Mouse (Mus musculus) mesoderm, embryonic 11.5 days (tissue): ENCODE measurements around the gene Dtnbp1.

Experiments used
- DNase-seq: peaks from one replicate; pipeline ENCODE4 v3.0.0-alpha.2; 2012; ENCODE audit warnings: low read depth, low spot score

Dtnbp1 gene

DNA sequence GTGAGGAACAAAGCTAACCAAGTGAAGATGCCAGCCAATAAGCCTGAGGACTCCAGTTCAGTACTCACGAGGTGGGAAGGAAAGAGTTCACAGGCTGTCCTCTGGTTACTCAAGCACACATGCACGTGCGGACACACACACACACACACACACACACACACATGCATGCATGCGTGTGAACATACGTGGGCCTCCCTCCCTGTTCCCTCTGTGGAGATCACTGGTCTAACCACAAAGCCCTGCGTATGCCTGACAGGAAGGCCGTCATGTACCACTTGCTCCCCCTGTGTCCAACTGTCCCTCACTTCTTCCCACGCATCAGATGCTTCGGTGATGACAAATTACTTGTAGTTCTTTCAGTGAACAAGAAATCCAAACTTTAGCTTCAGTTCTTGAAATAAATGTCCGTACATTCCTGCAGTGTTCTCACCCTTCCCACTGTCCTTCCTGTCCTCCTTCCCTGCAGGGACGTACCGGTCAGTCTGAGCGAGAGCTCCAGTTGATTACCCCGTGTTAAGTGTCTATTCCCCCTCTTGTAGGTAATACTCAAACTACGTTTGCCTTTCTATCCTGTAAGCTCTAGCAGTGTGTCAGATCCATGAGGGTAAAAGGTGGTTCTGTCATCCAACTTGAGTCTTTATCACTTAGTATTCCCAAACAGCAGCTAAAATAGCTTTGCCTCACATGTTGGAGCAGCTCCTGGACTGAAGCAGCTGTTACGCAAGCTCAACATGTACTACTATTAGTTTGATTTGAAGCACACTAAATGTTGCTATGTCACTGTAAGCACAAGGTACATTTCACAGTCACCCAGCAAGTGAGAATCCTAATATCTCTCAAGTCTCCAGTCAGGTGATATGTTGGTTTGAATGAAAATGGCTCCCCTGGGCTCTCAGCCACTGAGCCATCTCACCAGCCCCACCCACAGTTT lies 53.4 kb downstream of the Dtnbp1 start:
- no peak for DNase-seq

DNA sequence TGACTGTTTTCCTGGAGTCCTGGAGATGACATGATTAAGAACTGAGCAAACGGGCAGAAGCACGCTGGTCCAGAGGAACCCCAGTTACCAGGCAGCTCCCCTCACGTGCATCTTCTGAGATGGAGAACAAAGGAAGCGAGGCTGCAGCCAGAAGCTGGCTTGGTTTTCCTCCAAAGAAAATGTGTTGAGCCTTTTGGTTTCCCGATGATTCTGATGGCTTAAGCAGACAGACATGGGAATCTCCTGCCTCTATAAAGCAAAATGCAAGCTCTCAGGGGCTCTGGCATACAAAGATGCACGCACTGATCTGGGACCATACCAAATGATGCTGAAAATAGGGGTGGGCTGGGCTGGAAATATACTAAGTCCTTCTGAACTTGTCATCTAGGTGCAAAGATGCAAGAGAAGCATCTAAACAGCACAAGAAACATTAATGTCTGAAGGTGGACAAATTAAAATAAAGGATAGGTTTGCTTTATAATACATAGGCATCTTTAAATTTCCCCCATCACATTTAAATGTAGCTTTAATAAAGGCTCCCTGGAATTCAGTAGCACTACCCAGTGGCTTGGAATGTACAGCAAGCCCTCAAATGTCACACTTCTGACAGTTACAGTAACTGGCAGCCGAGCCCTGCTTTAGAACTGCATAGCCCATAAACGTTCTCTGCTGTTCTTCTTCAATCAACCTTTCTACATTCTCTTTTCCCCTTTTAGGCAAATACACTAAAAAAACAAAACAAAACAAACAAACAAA lies 54.9 kb downstream of the Dtnbp1 start:
- DNase-seq = peak; percentile 45

DNA sequence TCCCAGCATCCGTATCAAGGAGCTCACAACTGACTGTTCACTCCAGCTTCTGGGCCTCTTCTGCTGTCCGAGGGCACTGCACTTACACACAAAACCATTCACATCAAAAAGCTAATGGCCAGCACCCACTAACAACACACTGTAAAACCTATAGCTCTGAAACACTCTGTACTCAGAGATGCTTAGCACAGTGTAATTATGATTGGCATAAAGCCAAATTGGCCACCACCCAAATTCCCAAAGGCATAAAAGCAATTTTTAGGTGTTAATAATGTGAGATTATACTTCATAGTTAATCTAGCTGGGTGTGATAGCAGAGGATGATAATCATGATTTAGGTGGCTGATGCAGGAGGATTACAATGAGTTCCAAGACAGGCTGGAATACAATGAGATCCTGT lies 58.3 kb downstream of the Dtnbp1 start:
- DNase-seq = no peak

DNA sequence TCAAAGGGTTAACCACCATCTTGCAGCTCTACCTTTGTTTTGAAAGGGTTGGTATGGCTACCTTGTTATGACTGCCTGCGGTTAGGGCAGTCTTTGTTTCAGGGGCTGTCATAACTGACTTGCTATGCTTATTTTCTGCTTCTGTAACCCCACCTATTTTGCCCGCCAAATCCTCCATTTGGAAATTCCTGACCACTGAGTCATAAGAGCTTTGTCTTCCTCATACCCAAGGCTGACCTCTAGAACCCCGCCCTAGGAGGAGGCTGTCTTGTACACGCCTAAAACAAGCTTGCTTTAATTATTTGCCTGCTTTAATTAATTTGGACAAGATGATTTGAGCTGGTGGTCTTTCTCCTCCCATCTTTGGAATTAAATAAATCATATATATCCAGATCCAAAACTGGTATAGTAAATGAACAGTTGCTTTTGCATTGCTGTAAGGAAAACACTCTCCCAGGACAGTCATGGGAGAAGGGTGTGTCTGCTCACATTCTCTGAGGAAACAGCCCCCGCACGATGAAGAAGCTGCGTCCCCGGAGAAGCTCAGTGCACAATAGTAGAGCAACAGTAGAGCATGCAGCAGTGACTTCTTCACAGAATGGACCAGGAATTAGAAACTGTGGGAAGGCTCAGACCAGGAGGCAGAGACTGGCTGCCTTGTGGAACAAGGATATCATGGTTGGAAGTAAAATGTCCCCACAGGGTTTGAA lies 62.5 kb downstream of the Dtnbp1 start:
- no peak for DNase-seq

DNA sequence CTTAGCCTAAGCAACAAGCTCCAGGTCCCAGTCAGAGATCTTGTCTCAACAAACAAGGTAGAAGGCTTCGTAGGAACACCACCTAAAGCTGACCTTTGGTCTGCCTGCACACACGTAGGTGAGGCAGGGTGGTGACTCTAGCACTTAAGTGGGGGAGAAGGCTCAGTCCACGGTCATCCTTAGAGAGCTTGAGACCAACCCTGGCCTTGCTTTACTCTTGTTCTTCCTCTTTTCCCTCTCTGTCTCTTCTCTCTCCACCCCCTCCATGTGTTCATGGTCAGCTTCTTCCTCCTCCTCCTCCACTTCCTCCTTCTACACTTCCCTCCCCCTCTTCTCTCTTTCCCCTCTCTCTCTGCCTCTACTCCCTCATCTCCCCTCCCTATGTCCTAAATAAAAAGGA lies 64.3 kb downstream of the Dtnbp1 start:
- DNase-seq = no peak

DNA sequence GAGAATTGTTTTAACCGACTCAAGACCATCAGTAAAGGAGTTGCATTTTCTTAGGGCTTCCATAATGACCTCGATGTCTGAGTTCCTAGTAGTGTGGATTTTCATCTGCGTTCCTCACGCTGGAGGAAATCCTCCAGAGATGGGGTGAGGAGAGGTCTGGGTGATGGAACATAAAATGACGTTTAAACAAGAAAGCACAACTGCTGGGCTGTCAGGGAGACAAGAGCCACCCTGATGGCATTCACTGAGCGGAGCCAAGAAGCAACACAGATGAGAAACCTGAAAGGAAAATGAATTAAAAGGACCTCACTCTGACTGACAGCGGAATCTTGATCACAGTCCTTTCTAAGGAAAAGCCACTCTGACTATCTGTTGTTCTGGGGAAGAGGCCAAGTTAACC lies 68.4 kb downstream of the Dtnbp1 start:
- DNase-seq = no peak

DNA sequence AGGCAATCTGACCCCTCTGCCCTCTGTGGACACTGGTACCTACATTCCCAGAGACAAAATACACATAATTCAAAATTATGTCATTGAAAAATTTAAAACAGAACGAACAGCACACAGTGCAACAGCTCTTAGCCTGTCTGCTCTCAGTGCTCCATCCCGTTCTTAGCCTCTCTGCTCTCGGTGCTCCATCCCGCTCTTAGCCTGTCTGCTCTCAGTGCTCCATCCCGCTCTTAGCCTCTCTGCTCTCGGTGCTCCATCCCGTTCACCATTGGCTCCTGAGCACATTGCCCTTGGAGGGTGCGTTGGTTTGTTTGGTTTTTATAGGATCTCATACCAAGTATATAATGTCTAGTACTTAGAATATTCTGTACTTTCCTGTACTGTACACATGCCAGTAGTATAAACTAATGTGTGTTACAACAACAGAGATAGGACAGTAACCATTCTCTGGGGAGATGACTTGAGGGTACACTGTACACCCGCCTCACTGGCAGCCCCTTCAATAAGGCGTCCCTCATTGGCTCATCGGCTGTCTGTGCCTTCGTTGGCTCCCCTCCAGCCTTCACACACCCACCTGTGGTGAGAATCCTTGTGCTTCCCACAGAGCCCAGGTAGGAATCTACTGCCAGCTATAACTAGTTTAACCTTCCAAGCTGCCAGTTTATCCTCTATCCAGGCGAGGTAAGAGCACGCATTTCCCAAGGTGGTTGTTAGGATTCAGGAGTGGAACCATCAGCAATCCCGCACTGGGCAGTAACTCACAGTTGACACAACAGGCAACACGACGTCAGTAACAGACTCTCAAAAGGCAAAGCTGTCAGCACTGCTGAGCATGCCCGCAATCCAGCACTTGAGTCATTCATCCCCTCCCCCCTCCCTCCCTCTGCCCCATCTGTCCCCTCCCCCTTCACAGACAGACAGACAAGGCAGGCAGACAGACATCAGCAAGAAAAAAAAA lies 69.4 kb downstream of the Dtnbp1 start:
- no peak for DNase-seq

DNA sequence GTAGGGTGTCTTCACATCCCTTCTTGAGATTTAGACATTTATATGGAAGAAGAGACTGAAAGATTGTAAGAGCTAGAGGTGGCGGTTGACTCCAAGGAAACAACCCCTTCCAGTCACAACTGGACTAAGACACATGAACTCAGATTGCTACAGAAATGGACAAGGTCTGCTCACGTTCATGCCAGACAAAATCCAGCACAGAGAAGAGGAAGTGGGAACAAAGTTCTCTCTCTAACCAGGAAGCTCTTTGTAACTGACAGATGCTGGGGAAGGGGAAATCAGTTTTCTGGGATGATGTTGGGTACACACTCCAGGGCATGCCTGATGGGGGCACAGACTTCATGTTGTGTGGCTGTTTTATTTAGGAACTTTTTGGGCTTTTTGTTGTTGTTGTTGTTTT lies 75.6 kb downstream of the Dtnbp1 start:
- no peak for DNase-seq

DNA sequence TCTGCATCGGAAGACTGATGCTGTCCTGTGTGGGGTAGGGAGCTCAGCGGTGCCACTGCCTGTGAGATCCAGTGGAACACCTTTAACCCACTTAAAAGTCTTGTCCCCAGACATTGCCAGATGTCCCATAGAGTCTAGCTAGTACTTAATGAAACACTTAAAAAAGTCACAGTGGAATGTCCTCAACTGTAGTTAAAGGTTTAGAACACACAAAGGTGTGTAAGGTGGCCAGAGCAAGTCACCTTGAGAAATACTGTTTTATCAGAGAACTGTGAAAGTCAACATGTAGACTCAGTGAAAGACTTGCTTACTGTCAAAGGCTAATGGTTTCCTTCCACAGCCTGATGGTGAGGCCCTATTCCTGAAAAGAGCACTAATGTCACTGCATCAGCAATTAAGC lies 76.8 kb downstream of the Dtnbp1 start:
- no peak for DNase-seq

DNA sequence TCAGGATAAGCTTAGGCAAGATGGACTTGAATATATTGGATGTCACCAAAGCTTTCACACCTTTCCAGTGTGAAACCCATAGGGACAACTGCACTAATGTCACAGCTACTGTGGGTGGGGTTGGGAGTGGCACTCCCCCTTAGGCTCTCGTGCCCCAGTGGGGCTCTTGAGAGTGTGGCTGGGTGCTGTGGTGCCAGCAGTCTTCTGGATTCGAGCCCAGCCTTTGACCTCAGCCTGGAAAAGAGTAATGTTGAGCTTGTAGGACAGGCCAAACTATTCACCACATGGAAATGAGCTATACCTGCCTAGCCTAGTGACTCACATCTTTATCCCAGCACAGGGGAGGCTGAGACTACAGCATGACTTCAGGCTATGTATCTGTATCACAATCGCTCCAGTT lies 77.9 kb downstream of the Dtnbp1 start:
- DNase-seq = no peak

DNA sequence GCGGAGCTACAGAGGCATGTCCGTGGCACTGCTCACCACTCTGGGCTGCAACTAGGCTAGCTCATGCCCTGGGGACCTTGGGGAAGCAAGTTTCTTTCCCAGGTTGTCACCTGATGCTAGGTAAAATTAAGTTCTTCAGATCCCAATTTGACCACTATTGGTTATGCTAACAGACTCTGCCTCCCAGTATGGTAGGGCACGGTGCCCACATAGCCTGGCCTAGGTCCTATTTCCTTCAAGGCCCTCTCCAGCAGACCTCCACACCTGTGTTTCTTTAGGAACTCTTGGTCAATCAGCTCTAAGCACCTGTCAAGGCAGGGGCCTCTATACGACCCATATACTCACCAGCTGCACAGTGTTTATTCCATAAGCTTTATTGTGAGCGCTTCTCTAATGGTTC lies 80.2 kb downstream of the Dtnbp1 start:
- DNase-seq = no peak

DNA sequence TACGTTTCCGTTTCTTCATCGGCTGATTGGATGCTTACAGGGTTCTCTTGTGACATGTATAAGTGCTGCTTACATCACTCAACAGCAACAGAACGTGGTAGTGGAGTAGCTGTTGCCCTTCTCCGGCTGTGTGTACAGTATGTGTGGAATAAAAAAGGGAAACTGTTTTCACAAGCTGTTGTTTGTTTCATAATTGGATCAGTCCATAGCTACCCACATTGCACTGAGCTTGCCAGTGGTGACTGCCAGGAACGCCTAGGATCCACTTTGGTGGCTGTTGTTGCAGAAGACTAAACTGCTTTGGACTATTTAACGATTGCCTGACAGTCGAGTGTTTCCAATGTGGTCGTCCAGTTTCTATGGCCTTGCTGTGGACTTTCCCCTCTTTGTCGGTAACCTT lies 80.9 kb downstream of the Dtnbp1 start:
- DNase-seq = no peak

DNA sequence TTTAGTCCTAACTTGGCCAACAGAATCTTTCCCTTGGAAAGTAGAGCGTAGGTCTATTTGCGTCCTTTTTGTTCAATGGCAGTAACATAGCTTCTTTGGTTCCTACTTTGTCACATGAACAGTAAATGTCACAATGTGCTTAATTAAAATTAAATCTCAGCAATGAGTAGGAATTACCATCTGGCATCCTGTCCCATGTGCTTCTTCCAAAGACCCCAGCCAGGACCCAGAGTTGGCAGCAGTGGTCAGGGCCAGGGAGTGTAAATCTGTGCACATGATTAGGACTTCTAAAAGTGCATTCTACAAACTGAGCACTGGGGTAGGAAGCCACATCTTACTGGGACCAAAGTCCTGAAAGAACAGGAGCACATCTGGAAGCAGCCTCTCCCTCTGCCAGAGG lies 83.7 kb downstream of the Dtnbp1 start:
- DNase-seq = no peak

DNA sequence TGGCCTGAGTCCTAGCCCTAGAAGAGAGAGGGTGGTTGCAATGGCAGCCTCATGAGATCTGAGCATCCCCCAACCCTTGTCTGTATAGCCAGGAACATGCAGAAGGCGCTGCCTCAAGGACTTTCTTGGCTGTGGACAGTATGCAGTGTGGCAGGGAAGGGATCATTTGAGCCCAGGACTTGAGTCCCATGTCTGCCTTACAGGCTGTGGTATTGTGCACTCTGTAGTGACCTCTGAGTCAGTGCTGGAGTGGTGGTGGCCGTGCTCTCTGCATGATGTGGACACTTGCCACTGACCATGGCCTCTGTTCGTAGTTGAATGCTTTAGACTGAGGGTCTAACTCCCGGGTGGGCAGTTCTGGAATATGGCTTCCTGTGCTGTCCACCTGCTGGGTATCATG lies 84.7 kb downstream of the Dtnbp1 start:
- DNase-seq = no peak

DNA sequence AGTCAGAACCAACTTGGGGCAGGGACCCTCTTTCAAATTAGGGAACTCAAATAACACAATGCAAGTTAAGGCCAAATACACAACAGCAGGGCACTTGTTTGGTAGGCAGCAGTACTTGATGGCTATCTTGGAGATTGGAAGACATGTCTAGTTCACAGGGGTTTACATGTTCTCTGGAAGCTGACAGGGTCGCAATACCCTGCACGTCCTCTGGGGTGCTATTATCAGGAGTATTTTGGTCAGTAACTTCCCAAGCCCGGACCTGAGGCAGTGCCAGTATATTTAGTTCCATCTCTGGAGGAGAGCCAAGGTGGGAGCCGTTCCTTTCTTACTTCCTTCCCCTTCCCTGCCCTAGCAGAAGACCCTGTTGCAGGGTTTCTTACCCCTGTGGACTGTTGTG lies 86.0 kb downstream of the Dtnbp1 start:
- no peak for DNase-seq

DNA sequence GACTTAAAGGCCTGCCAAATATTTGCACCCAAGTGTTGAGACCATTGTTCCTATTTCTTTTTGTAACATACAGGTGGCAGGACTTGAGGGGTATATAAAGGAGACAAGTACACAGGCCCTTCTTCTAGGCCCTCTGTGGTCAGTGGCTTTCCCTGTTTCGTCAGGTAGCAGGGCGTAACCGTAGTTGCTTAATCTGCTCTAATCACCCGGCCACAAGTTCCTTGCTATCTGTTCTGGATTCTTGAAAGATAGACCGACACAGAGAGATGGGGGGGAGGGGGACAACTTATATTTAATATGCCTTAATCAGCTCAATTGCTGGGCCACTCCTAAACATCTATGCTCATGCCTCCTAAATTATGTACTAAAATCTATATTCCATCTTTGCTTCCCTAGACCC lies 86.6 kb downstream of the Dtnbp1 start:
- DNase-seq = no peak

DNA sequence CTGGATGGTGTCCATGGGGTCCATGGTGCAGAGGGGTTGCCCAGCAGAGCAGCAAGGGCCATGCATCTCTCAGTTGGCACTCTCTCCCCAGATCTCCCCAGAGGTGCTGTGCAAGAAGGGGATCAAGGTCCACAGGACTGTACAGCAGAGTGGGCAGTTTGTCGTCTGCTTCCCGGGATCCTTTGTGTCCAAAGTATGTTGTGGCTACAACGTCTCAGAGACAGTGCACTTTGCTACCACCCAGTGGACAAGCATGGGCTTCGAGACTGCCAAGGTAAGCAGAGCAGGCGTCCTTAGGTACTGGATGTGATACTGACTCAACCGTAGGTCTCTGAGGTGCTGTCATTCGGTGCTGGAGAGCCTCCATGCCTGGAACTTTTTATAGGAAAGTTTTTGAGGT lies 88.4 kb downstream of the Dtnbp1 start:
- no peak for DNase-seq

DNA sequence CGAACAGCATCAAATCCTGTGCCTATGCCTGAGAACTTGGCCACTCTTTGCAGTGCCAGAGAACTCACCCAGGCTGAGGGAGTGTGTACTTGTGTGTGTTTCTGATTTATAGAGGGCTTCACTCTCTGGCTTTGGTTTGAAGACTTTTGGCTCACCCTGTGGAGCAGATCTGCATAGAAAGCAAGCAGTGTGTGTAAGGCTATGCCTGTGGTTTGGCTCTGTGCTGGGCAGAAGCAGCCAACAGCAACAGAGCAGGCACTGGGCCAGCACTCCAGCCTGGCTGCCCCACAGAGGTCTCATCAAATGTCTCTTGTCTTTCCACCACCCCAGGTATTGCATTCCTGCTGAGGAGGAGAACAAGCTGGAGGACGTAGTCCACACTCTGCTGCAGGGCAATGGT lies 89.1 kb downstream of the Dtnbp1 start:
- no peak for DNase-seq

DNA sequence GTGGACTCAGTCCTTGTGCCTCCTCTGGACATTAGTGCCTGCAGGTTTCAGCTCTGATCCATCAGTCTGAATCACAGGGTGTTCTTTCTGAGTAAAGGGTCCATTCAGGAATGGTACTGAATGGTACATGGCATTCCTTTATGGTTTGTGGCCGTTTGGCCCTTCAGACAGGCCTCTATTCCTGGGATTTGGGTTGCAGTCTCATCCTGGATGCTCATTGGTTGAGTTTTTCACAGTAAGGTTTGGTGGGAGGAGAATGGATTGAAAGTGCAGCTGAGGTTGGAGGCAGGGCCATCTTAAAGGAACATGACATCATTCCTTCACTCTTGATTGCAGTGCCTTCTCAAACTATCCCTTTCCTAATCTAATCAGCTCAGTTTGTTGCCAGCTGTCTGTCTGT lies 93.2 kb downstream of the Dtnbp1 start:
- DNase-seq = no peak

DNA sequence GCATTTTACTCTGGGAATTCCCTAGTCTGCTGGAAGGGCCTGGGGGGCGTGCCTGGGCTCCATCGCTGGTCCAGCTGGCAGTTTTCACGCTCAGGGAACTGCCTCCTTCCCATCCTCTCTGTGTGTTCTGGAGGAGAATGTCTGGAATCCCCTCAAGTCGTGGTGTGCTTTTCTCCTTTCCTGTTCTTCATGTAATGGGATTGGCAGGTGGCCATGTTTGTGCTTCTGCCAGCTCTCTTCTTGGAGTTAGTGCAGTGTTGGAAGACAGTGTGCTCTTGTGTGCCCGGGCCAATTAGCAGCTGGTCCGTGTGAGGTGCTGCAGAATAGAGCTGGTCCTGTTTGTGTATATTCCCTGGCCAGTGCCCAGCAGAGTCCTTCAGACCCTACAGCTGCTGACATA lies 94.2 kb downstream of the Dtnbp1 start:
- DNase-seq = no peak

DNA sequence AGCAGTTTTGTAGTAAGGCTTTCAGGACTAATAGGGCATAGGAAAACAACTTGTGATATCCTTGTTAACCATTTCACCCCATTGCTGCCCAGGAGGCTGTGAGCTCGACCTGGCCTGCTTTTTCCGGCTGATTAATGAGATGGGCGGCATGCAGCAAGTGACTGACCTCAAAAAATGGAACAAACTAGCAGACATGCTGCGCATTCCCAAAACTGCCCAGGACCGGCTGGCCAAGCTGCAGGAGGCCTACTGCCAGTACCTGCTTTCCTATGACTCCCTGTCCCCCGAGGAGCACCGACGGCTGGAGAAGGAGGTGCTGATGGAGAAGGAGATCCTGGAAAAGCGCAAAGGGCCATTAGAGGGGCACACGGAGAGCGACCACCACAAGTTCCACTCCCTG lies 95.8 kb downstream of the Dtnbp1 start:
- DNase-seq = no peak
